Mouse (Mus musculus) urinary bladder, postnatal 4 days (tissue): ENCODE data around the gene Flvcr2.

Experiments used
- DNase-seq, 2 experiments: peaks; one replicate each; pipeline ENCODE4 v3.0.0; 2021 to 2022; ENCODE audit warnings: low spot score in 2 of 2

Flvcr2 gene

DNA sequence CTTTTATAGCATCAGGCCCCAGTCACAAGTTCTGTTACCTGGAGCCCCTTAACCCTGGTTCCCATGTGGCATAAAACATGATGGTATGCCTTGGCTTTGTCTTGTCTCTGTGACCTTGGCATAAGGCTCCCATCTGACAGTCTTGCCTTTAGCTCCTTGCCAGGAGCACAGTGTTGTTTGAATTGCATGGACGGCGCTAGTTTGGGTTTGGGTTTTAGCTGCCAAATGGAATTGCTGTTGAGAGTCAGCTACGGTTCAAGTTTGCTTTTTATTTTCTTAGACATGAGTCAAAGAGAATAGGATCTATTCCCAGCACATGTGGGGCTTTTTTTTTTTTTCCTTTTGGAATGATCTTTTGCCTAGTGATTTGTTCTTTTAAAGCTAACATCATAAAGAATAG, 112.8 kb downstream of the Flvcr2 start:
- no peak for DNase-seq

DNA sequence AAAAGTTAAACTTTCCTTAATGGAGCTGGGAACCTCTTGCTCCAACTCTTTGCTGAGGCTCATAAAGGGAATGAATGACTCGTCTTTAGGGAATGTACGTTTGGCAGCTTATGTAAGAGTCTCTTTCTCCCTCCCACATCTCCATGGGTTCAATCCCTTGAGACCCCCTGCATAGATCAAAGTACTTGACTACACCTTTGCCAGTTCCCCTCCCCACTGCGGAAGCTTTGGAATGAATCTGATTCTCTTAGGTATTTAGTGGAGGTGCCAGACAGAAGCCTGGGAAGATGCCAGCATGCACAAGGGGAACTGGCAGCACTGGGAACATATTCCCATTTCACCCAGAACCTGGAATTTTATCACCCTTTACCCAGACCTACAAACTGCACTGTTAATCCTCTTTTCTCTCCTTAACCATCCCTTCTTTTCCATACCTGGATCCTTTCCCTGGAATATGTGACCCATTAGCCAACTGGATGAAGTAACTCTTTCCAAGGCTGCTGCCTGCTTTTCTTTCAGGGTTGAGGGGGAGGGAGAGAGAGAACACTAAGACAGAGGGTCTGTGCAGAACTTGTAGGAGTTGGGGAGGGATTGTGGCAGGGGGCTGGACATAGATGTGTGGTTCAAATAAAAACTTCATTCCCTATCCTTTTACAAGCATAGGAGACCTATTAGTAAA, 113.3 kb downstream of the Flvcr2 start:
- no peak for DNase-seq

DNA sequence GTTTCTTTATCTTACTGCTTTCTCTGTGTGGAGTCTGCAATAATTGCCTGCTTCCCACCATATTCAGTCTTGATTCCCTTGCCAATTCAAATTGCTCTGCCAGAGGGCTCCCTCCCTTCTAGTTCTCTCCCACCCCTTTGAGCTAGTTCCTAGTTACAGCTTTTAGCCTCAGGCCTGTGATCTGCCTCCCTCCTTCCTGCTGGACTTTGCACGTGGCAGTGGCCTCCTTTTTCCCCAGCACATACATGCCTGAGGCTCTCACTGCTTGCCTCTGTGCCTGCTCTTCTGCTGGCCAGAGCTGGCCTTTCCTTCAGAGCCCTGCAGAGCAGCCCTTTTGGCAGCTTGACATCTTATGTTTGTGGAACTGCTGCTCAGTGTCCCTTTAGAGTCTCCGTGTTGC, 116.2 kb downstream of the Flvcr2 start:
- peak in 1 of 2 experiments; percentile 24 for DNase-seq
